Mouse (Mus musculus): ENCODE measurements around the gene Icam5.
A peak's percentile ranks its signal among the peaks of the same experiment; 100 is the strongest.
"Not testable (repeated sequence)": the region's sequence is repeated elsewhere in the genome, so short reads cannot be mapped to it uniquely, and the experiment has no call there.

Icam5 gene

GRCm38 (mm10) chr9:21031896-21032351 is at the start of gene Icam5:
Icam5 (plus strand) TSS chr9:21032073.
- DNase-seq, result peak; percentile 89

GRCm38 (mm10) chr9:20982171-20982570 is 49.7 kb upstream of the Icam5 start:
- DNase-seq, result no peak

- DNase-seq, result no peak
Measured at GRCm38 (mm10) chr9:20983169-20983568, 48.7 kb upstream of the Icam5 start.

- DNase-seq, result no peak
Measured at GRCm38 (mm10) chr9:20986952-20987686, 44.8 kb upstream of the Icam5 start.

- no peak for DNase-seq
Measured at GRCm38 (mm10) chr9:20987953-20988352, 43.9 kb upstream of the Icam5 start.

- no peak for DNase-seq
Measured at GRCm38 (mm10) chr9:20990861-20991260, 41.0 kb upstream of the Icam5 start.

- DNase-seq, result no peak
Measured at GRCm38 (mm10) chr9:20991587-20991986, 40.3 kb upstream of the Icam5 start.

- no peak for DNase-seq
Measured at GRCm38 (mm10) chr9:20993165-20993898, 38.5 kb upstream of the Icam5 start.

- no peak for DNase-seq
Measured at GRCm38 (mm10) chr9:20995069-20995468, 36.8 kb upstream of the Icam5 start.

- no peak for DNase-seq
Measured at GRCm38 (mm10) chr9:20997065-20997464, 34.8 kb upstream of the Icam5 start.

GRCm38 (mm10) chr9:20998337-20998736 is 33.5 kb upstream of the Icam5 start:
- not testable (repeated sequence) for DNase-seq

- DNase-seq, result no peak
Measured at GRCm38 (mm10) chr9:21000811-21001210, 31.1 kb upstream of the Icam5 start.

GRCm38 (mm10) chr9:21001651-21002200 is 30.1 kb upstream of the Icam5 start:
- no peak for DNase-seq

- DNase-seq, result no peak
Measured at GRCm38 (mm10) chr9:21002270-21002626, 29.6 kb upstream of the Icam5 start.

GRCm38 (mm10) chr9:21002627-21003551 is 29.0 kb upstream of the Icam5 start, which contains the start of gene Mrpl4:
Mrpl4 (plus strand) TSS chr9:21002738.
- peak; percentile 89 for DNase-seq

- DNase-seq, result no peak
Measured at GRCm38 (mm10) chr9:21007313-21007952, 24.4 kb upstream of the Icam5 start.

- no peak for DNase-seq
Measured at GRCm38 (mm10) chr9:21008007-21008406, 23.9 kb upstream of the Icam5 start.

GRCm38 (mm10) chr9:21010362-21010761 is 21.5 kb upstream of the Icam5 start:
- no peak for DNase-seq

- DNase-seq, result not testable (repeated sequence)
Measured at GRCm38 (mm10) chr9:21010939-21011541, 20.8 kb upstream of the Icam5 start.

GRCm38 (mm10) chr9:21011846-21012312 is 20.0 kb upstream of the Icam5 start:
- DNase-seq, result no peak

GRCm38 (mm10) chr9:21012368-21012767 is 19.5 kb upstream of the Icam5 start:
- no peak for DNase-seq
